Mouse (Mus musculus) midbrain, embryonic 12.5 days (tissue): ENCODE results near the gene Sptb. TPM values are rescaled to one million over a fixed set of nuclear protein-coding genes. Genes with fewer than 3 reads are reported as not detected.

Source experiments
- ATAC-seq: fragments of 200-750 bp; cut with Nextera tagmentation; 2 replicates; pipeline ENCODE4 v1.8.0; 2017; ENCODE audit warnings: low read depth, moderate TSS enrichment, moderate library complexity; ENCODE audit not compliant: low FRiP score
- H3K27ac ChIP-seq: fragments of 300-500 bp; sonication (generic); replicated peaks from 2 replicates; pipeline ENCODE4 v1.5.1; 2016; ENCODE audit warnings: mild to moderate bottlenecking
- H3K27me3 ChIP-seq: fragments of 300-500 bp; sonication (generic); 2 replicates; pipeline ENCODE4 v1.6.1; 2016; ENCODE audit warnings: mild to moderate bottlenecking
- H3K36me3 ChIP-seq: fragments of 300-500 bp; sonication (generic); 2 replicates; pipeline ENCODE4 v1.6.1; 2016
- H3K4me1 ChIP-seq: fragments of 300-500 bp; sonication (generic); 2 replicates; pipeline ENCODE4 v1.6.1; 2016
- H3K4me2 ChIP-seq: fragments of 300-500 bp; sonication (generic); replicated peaks from 2 replicates; pipeline ENCODE4 v1.6.1; 2016; ENCODE audit warnings: mild to moderate bottlenecking, moderate library complexity
- H3K4me3 ChIP-seq: fragments of 300-500 bp; sonication (generic); 2 replicates; pipeline ENCODE4 v1.5.1; 2016; ENCODE audit warnings: mild to moderate bottlenecking
- H3K9ac ChIP-seq: fragments of 300-500 bp; sonication (generic); replicated peaks from 2 replicates; pipeline ENCODE4 v1.6.1; 2016; ENCODE audit warnings: mild to moderate bottlenecking, moderate library complexity
- H3K9me3 ChIP-seq: fragments of 300-500 bp; sonication (generic); 2 replicates; pipeline ENCODE4 v1.6.1; 2016; ENCODE audit warnings: mild to moderate bottlenecking
- WGBS: fragments of 180-500 bp; shearing (Covaris S2); methylation state at CpG from one replicate; pipeline ENCODE4 v1.1.7; 2016; 5-methylcytosine and 5-hydroxymethylcytosine counted together
- microRNA-seq: library from miRNA; unstranded; fragments of <30 nt; microRNA quantifications from one replicate; pipeline ENCODE4, GENCODE M21; 2017
- polyA plus RNA-seq: library from polyadenylated mRNA; unstranded; fragments of >200 nt; fragmentation: Nextera tagmentation; extraction: Ambion mirVana; gene quantifications from 2 replicates; pipeline ENCODE4 v1.2.1, GENCODE M21; 2016

Gene Sptb
- polyA plus RNA-seq, 1 experiment from 2014 or later: 2.4 TPM

DNA sequence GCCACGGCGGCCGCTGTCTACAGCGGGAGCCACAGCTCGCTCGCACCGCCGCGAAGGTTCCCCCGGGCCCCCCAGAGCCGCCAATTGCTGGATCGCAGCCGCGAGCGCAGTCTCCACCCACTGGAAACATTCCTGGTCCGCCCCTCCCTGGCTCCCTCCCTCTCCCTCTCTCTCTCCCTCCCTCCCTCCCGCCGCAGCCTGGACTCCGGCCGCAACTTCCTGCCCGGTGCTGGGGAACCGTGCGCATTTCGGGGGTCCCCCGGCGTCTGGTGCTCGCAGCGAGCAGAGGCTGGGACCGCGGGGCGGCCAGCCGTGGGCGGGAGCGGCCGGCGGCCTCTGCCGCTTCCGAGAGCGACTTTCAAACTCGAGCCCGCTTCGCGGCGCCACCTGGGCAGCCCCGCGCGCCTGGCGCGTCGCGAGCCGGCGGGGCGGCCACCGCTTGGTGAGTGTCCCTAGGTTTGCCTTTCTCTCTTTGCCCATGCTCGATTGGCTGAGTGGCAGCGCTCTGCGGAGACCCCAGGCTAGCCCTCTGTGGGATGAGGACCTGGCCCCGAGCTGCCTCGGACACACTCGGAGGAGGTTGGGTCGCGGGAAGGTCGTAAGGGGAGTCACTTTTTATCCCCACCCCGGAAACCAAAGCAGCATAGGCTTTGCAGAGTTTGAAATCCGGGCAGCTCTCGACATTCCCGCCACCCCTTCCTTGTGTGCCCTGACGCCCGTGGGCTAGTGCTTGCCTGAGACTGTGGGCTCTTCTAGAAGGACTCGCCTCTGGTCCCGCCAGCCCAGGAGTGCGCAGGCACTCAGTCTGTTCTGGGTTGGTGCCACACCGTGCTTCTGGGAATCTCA, 176.7 kb downstream of the Sptb start:
- peak overlapping the region; percentile 57 for H3K9ac ChIP-seq
- peak overlapping the region; percentile 95 for H3K4me2 ChIP-seq
- H3K4me3 ChIP-seq: peak overlapping the region; percentile 65
- H3K4me1 ChIP-seq: peaks cover 19% of the 10 kb centered on the region
- peaks cover 83% of the 10 kb centered on the region for H3K27me3 ChIP-seq
- no peaks in the 10 kb centered on the region for H3K9me3 ChIP-seq
- WGBS: under 1% methylated on average over 69 of the region's 74 CpGs
- H3K36me3 ChIP-seq: no peaks in the 10 kb centered on the region
- ATAC-seq: peak; percentile 83
- H3K27ac ChIP-seq: no peak overlapping the region

GRCm38 (mm10) chr12:76532926-76533376, 177.4 kb downstream of the Sptb start:
- no peak for ATAC-seq

DNA sequence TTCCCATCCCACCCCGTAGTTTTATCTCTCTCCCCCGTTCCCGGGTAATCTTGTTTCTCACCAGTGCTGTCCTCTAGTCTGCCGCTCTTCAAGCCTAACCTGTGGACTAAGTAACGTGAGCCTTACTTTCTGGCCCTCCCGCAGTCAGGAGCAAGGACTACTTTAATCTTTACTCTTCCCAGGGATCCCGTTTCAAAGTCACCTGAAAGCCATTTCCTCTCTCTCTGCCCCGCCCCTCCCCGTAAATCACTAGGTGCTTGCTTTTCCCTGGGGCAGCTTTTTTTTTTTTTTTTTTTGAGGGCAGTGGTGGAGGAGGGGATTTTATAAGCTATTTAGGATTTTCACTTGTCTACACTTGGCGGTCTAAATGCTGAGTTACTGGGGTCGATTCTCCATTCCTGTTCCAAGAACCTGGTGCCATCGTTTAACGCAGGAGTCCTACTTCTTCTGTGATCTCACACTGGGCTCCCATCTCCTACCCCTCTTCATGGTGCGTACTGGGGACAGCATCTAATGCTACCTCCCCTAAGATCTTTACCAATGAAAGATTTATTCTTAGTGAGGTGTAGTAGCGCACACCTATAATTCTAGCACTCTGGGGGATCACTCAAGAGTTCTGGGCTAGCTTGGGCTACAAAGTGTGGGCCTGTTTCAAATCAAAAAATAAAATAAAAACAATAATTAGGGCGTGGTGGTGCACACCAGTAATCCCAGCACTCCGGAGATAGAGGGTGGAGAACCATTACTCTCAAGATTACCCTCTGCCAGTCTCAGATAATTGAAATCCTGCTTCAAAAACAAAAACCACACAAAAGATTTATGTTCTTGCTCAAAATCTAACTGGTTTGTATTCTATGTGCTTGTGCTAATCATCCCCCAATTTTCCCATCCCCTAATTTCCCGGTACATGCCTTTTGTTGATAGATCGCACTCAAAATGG, 178.1 kb downstream of the Sptb start:
- Histone ChIP-seq H3K36me3 (no peaks in the 10 kb centered on the region), H3K9ac (no peak overlapping the region), H3K4me1 (peaks cover 19% of the 10 kb centered on the region), H3K9me3 (no peaks in the 10 kb centered on the region), H3K4me2 (peak overlapping the region; percentile 95), H3K4me3 (peak overlapping the region; percentile 65), H3K27ac (no peak overlapping the region), H3K27me3 (peaks cover 84% of the 10 kb centered on the region)
- no peak for ATAC-seq
- 2% methylated on average over 19 of the region's 19 CpGs for WGBS

More at GRCm38 (mm10) chr12:76532926-76533376, 177.4 kb downstream of the Sptb start:
- under 1% methylated on average over 31 of the region's 31 CpGs for WGBS
- no peaks in the 10 kb centered on the region for H3K9me3 ChIP-seq
- peak overlapping the region; percentile 95 for H3K4me2 ChIP-seq
- no peaks in the 10 kb centered on the region for H3K36me3 ChIP-seq
- peaks cover 84% of the 10 kb centered on the region for H3K27me3 ChIP-seq
- H3K4me3 ChIP-seq: peak overlapping the region; percentile 65
- peak overlapping the region; percentile 57 for H3K9ac ChIP-seq
- peaks cover 19% of the 10 kb centered on the region for H3K4me1 ChIP-seq
- no peak overlapping the region for H3K27ac ChIP-seq

- Histone ChIP-seq H3K4me1 (peaks cover 19% of the 10 kb centered on the region), H3K27ac (no peak within 1 kb of the TSS), H3K27me3 (peaks cover 71% of the 10 kb centered on the region), H3K36me3 (no peaks in the 10 kb centered on the region), H3K4me2 (no peak within 1 kb of the TSS), H3K9me3 (no peaks in the 10 kb centered on the region), H3K4me3 (no peak within 1 kb of the TSS), H3K9ac (no peak within 1 kb of the TSS)
- WGBS: 25% methylated on average over 6 of the region's 6 CpGs
- no peak for ATAC-seq
Measured at GRCm38 (mm10) chr12:76530580-76531139, 179.7 kb downstream of the Sptb start, which contains the start of gene Plekhg3. Plekhg3 (plus strand) TSS chr12:76530891.

Small RNAs within 50 kb of the gene (microRNA-seq; reads per million reads assigned to microRNA genes)
- gene Mir5135: not detected

Other genes starting within 250 kb of the Sptb start
- gene Plekhg3, start 179.7 kb downstream of the Sptb start, polyA plus RNA-seq: 1.3 and 1.8 TPM in 2 replicates
- 81.4 and 89.3 TPM in 2 replicates for gene Churc1, start 55.0 kb upstream of the Sptb start, polyA plus RNA-seq
- 34.7 and 36.9 TPM in 2 replicates for gene Fntb, start 55.0 kb upstream of the Sptb start, polyA plus RNA-seq
- gene Gpx2, start 85.0 kb upstream of the Sptb start, polyA plus RNA-seq: not detected in 2 replicates
- gene Rab15, start 112.4 kb upstream of the Sptb start, polyA plus RNA-seq: 14.7 and 16.0 TPM in 2 replicates